Mouse (Mus musculus) gastrocnemius, postnatal 36 days (tissue): ENCODE results near the gene Sec16a. TPM values are rescaled to one million over a fixed set of nuclear protein-coding genes. Genes with fewer than 3 reads are reported as not detected.

Experiments
- DNase-seq, 2 experiments: peaks; one replicate each; pipeline ENCODE4 v3.0.0; 2022
- intact Hi-C: fragments of 180-260 bp; cut with DNase I; formaldehyde crosslinking; loops from one replicate; pipeline ENCODE4 v1.15.1; 2025
- total RNA-seq, 2 experiments: library from RNA; stranded (reverse); gene quantifications; 2 replicates each; pipeline ENCODE4 v1.2.3; 2021

The Sec16a gene
- total RNA-seq, 2 experiments from 2014 or later = 21.0 to 23.9 TPM

DNA sequence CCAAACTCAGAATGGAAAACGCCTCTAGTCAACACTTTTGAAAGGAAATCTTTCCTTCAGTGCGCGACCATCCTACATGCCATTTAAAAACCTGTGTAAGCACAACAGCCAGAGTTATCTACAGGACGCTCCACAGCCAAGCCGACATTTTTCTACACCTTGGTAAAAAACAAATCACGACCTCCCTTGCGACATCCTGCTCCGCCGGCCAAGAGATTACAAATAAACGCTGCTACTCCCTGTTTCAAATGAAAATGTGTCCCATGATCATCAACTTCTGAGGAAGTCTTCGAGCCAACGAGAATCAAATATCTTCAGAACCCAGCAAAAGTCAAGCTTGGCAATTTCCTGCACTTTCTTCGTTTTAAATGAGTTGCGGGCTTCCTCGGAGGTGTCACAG, 648 bp downstream of the Sec16a start:
- intact Hi-C loops = no loop called here
- DNase-seq = no peak

- intact Hi-C loops = no loop called here
- no peak for DNase-seq
Observed at GRCm38 (mm10) chr2:26443876-26444275, 1.1 kb downstream of the Sec16a start.

GRCm38 (mm10) chr2:26442843-26443242, 2.2 kb downstream of the Sec16a start:
- intact Hi-C loops = no loop called here
- DNase-seq = no peak

- peak; percentile 36 to 54 for DNase-seq
- intact Hi-C loops = no loop called here
Observed at GRCm38 (mm10) chr2:26441688-26442087, 3.3 kb downstream of the Sec16a start.

- intact Hi-C loops = no loop called here
- DNase-seq = no peak
Observed at GRCm38 (mm10) chr2:26441261-26441660, 3.8 kb downstream of the Sec16a start.

DNA sequence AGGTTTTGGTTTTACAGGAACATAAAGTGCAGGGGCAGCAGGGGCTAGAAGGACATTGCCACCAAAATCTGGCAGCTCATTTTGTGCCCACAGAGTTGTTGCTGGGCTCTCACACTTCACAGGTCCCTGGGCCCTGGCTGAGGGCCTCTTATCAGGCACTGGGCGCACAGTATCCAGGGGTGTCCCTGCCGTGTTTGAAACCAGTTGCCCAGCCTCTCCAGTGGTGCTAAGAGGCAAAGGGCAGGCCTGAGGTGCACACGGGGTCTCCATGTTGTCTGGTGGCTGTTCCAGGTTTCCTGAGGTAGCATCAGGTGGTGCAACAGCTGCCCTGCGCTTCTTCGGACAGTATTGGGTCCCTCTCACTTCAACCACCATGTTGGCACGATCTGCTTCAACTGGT, 5.3 kb downstream of the Sec16a start:
- DNase-seq = no peak
- intact Hi-C loops = no loop called here

DNA sequence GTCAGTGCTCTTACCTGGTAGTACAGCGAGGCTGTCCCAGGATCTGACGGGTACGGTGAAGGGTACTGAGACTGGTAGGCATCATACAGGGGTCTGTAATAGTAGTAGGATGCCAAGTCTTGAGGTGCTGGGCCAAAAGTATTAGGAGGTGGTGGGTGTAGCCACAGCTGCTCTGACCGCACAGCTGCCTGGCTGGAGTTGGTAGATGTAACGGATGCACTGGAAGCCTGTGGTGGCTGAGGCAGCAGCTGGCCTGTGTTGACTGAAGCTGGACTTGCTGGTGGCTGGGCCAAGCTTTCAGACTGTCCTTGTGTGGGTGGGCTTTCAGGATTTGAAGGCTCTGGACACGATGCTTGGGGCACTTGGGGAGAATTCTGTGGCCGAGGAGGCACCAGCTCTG, 6.6 kb downstream of the Sec16a start:
- DNase-seq = no peak
- intact Hi-C loops = no loop called here

DNA sequence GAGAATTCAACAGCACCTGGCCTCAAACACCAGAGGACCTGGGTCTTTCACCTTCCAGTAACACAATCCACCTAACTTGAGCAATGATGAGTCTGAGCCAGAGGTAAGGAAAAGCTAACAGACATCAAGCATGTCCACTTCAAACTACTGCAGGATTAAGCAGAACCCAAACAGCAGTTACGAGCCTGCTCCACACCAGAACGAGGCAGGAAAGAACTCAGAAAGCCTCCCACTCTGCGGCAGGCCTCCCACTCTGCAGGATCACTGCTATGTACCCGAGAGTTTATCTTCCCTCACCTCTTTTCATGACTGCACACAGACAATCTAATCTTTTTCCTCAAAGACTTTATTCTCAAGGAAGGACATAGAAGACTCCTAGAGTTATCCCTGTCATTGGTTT, 7.8 kb downstream of the Sec16a start:
- intact Hi-C loops = no loop called here
- no peak for DNase-seq

DNA sequence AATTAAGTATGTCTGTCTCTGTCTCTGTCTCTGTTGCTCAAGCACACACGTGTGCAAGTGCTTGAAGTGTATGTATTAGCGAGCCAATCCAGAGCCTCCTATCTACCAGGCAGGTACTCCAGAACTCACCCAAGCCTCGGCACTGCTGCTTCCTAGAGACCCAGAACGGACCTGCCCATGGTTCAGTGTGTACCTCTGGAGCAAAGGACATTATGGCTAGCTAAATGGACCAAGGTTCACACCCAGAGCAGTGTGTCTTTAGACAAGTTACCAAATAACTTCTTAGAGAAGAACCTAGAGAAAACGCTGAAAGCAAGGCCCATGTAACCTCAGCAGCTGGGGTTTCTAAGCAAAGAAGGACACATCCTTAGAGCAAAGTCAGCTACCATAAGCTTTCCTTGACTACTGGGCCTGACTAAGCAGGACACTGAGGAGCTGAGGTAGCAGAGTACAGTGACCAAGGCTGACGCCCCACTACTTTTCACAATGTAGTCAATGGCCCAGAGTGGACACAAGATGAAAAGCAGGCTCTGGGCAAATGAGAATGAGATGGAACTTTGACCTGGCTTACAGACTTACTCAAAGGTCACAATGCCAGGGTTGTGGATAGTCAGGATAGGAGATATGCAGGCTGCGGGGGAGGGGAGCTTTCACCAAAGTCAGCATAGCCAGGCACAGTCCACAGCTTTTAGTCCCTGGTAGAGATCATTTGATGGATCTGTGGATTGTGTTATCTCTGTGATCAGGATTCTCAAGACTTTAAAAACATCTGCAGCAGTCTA, 10.0 kb downstream of the Sec16a start:
- DNase-seq = no peak

DNA sequence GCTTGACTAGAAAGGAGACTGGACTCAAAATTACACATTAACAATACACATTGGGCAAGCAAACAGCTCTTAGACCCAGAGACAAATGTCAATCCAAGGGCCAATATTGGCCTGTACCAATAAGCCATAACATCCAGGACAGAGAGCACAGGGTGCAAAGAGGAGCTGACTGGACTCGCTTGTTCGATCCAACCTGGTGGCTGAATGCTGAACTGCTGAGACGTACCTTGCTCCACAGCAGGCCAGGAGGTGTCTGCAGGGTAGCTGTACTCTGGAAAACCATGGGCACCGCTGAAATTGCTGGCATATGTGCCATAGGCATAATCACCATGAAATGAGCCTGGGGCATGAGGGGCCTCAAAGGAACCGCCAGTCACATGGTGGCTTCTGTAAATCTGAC, 15.2 kb downstream of the Sec16a start:
- no peak for DNase-seq
- intact Hi-C loops = loop anchor here (2.0 kb wide), 1 partner anchor 17 kb away; no protein-coding TSS in a partner anchor

More for the DNA sequence above, 10.0 kb downstream of the Sec16a start:
- intact Hi-C loops = no loop called here

DNA sequence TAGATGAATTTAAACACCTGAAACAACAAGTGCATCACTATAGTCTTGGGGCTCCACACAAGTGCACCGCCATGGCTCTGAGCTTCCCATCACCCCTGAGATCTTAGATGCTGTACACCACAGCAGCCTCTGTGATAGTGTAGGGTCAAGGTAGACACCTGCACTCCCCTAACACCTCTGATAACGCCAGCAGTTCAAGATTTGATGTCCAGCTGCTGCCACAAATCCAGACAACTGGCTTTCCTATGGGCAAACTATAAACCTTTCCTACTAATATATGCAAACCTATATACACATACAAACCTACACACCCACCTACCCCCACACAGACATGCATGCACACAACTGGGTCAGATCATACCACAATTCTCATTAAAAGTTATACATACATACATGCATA, 20.5 kb downstream of the Sec16a start:
- intact Hi-C loops = no loop called here
- no peak for DNase-seq

DNA sequence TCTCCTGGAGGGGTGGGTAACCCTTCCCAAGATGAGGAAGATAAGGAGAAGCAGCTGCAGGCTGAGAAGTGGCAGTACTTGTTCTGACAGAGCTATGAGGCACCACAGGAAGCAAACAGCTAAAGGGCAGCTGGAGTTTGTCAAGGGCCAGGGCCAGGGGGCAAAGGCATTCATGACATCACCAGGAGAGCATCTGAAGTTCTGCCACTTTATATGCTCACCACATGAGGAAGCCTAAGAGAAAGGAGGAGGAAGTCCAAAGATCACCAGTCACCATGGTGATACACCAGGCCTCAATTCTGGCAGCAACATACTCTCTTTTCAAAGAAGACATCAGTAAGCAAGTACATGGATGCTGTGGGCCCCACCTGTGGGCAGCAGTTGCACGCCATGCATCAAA, 21.9 kb downstream of the Sec16a start:
- intact Hi-C loops = no loop called here
- no peak for DNase-seq

GRCm38 (mm10) chr2:26421969-26422368, 23.0 kb downstream of the Sec16a start:
- intact Hi-C loops = no loop called here
- no peak for DNase-seq

DNA sequence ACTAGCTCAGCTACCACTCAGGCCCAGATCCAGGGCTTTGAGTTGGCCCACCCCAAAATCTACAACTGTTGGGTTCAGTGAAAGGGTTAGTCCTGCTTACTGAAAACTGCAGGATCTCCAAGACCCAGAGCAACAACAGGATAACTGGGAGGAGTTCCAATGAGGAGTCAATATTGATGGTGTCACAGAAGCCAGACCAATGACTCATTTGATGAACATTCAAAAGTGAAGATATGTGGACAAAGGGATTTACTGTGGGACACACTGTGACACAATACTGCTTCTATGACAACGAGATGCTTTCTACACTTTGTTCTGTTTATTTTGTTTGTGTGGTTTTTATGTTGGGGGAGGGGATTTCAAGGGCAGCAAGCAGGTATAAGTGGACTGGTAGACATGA, 26.9 kb downstream of the Sec16a start:
- DNase-seq = no peak
- intact Hi-C loops = no loop called here

DNA sequence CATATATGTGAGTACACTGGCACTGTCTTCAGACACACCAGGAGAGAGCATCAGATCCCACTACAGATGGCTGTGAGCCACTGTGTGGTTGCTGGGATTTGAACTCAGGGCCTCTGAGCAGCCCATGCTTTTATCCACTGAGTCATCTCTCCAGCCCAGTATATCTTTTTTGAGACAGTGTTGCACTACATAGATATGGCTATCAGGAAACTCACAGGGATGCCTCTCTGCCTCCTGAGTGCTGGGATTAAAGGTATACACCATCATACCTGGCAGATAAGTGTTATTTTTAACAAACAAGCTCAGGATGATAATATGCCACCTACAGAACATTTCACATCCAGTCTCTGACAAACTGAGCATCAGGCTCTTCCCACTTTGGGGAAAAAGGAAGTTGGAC, 27.9 kb downstream of the Sec16a start:
- intact Hi-C loops = no loop called here

GRCm38 (mm10) chr2:26410931-26411411, 34.0 kb downstream of the Sec16a start:
- no peak for DNase-seq
- intact Hi-C loops = no loop called here

More for the DNA sequence above, 27.9 kb downstream of the Sec16a start:
- no peak for DNase-seq

- DNase-seq = no peak
- intact Hi-C loops = no loop called here
Observed at GRCm38 (mm10) chr2:26410091-26410490, 34.9 kb downstream of the Sec16a start.

GRCm38 (mm10) chr2:26409362-26409761, 35.7 kb downstream of the Sec16a start:
- intact Hi-C loops = no loop called here
- no peak for DNase-seq

DNA sequence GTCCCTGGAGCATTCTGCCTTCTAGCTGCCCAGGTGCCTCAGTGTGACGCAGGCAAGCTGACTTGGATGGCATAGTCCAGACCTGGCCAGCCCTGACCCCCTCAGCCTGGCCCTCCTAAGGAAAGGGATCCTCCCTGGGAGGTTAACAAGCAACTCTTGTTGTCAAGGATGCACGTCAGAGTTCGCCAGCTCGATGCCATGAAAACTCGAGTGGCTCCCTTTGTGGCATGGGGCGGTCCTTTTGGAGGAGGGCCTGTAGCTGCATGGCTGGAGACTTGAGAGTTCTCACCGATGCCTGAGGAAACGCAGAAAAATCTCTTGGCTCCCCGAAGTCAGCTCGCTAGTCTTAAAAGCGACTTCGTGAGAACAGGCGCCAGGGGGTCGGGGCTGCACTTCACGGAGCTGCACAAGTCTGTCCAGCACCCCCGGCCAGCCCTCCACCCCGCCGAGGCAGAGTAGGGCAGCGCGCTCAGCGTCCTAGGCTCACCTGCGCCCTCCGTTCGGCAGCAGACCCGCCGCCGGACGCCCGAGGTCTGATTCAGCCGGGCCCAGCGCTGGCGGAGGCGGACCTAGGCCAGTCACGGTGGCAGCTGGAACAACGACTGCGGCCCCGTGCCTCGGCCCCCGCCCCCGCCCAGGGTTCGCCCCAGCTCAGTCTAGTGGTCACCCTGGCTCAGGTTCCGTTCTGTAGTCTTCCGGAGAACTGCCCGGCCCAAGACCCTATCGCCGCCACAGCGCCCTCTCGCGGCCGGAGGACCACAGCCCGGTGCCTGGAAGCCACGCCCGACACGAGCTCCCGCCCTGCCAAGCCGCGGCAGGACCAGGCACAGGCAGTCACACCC, 36.3 kb downstream of the Sec16a start, which contains the start of gene Inpp5e:
Gene Inpp5e (minus strand): TSS at position 689 of the 842 bp plus-strand sequence.
- intact Hi-C loops = no loop called here
- DNase-seq = peak; percentile 98 to 99

GRCm38 (mm10) chr2:26403306-26403705, 41.7 kb downstream of the Sec16a start:
- DNase-seq = no peak
- intact Hi-C loops = no loop called here

- no peak for DNase-seq
- intact Hi-C loops = no loop called here
Observed at GRCm38 (mm10) chr2:26402265-26402664, 42.8 kb downstream of the Sec16a start.
